Mouse (Mus musculus) limb, embryonic 13.5 days (tissue): Measurements from ENCODE around the gene Samd4b. TPM values are rescaled to one million over a fixed set of nuclear protein-coding genes. Genes with fewer than 3 reads are reported as not detected.
A peak's percentile ranks its signal among the peaks of the same experiment; 100 is the strongest.

Experiments
- ATAC-seq: fragments of 200-750 bp; cut with Nextera tagmentation; 2 replicates; pipeline ENCODE4 v1.8.0; 2017; ENCODE audit warnings: low read depth, moderate number of reproducible peaks, moderate TSS enrichment; ENCODE audit not compliant: low FRiP score
- H3K27ac ChIP-seq: fragments of 300-500 bp; sonication (generic); 2 replicates; pipeline ENCODE4 v1.5.1; 2015; ENCODE audit warnings: inconsistent platforms, mild to moderate bottlenecking, moderate library complexity
- H3K27me3 ChIP-seq: fragments of 300-500 bp; sonication (generic); 2 replicates; pipeline ENCODE4 v1.6.1; 2015; ENCODE audit warnings: mild to moderate bottlenecking, inconsistent platforms
- H3K36me3 ChIP-seq: fragments of 300-500 bp; sonication (generic); 2 replicates; pipeline ENCODE4 v1.6.1; 2015; ENCODE audit warnings: inconsistent platforms, mild to moderate bottlenecking, moderate library complexity
- H3K4me1 ChIP-seq: fragments of 300-500 bp; sonication (generic); 2 replicates; pipeline ENCODE4 v1.6.1; 2015; ENCODE audit warnings: inconsistent platforms
- H3K4me2 ChIP-seq: fragments of 300-500 bp; sonication (generic); replicated peaks from 2 replicates; pipeline ENCODE4 v1.6.1; 2015; ENCODE audit warnings: inconsistent platforms, mild to moderate bottlenecking, moderate library complexity
- H3K4me3 ChIP-seq: fragments of 300-500 bp; sonication (generic); 2 replicates; pipeline ENCODE4 v1.5.1; 2015; ENCODE audit warnings: moderate library complexity, mild to moderate bottlenecking, inconsistent platforms
- H3K9ac ChIP-seq: fragments of 300-500 bp; sonication (generic); 2 replicates; pipeline ENCODE4 v1.6.1; 2015; ENCODE audit warnings: mild to moderate bottlenecking, inconsistent platforms
- H3K9me3 ChIP-seq: fragments of 300-500 bp; sonication (generic); 2 replicates; pipeline ENCODE4 v1.6.1; 2016; ENCODE audit warnings: inconsistent platforms
- WGBS: fragments of 180-500 bp; shearing (Covaris S2); methylation state at CpG from one replicate; pipeline ENCODE4 v1.1.7; 2015; 5-methylcytosine and 5-hydroxymethylcytosine counted together
- polyA plus RNA-seq: library from polyadenylated mRNA; unstranded; fragments of >200 nt; fragmentation: Nextera tagmentation; extraction: Ambion mirVana; gene quantifications from 2 replicates; pipeline ENCODE4 v1.2.1, GENCODE M21; 2015

Samd4b gene
- polyA plus RNA-seq, 1 experiment from 2014 or later, result 31.7 TPM

- Histone ChIP-seq H3K4me3 (peak overlapping the region; percentile 77), H3K4me1 (peaks cover 61% of the 10 kb centered on the region), H3K36me3 (peaks cover 10% of the 10 kb centered on the region), H3K4me2 (peak overlapping the region; percentile 95), H3K27me3 (no peaks in the 10 kb centered on the region), H3K9ac (peak overlapping the region; percentile 72), H3K9me3 (no peaks in the 10 kb centered on the region), H3K27ac (peak overlapping the region; percentile 97)
- no peak for ATAC-seq
- WGBS, result 2% methylated on average over 30 of the region's 30 CpGs
These were observed 221.8 kb downstream of the Samd4b start for GRCm38 (mm10) chr7:28376011-28376771.

- Histone ChIP-seq H3K27me3 (no peaks in the 10 kb centered on the region), H3K36me3 (peaks cover 11% of the 10 kb centered on the region), H3K4me3 (peak overlapping the region; percentile 77), H3K9me3 (no peaks in the 10 kb centered on the region), H3K4me2 (peak overlapping the region; percentile 95), H3K4me1 (peaks cover 59% of the 10 kb centered on the region), H3K27ac (peak overlapping the region; percentile 97), H3K9ac (peak overlapping the region; percentile 72)
- 1% methylated on average over 33 of the region's 36 CpGs for WGBS
- peak; percentile 45 for ATAC-seq
These were observed 222.6 kb downstream of the Samd4b start for GRCm38 (mm10) chr7:28375176-28375921.

GRCm38 (mm10) chr7:28374647-28375046 lies 223.3 kb downstream of the Samd4b start:
- Histone ChIP-seq H3K9ac (peak overlapping the region; percentile 72; the same call in 1 of the 2 replicates), H3K9me3 (no peaks in the 10 kb centered on the region), H3K4me1 (peaks cover 60% of the 10 kb centered on the region), H3K27ac (peak overlapping the region; percentile 97), H3K4me3 (peak overlapping the region; percentile 77), H3K4me2 (peak overlapping the region; percentile 95), H3K36me3 (peaks cover 18% of the 10 kb centered on the region), H3K27me3 (no peaks in the 10 kb centered on the region)
- no peak for ATAC-seq
- 79% methylated on average over 9 of the region's 10 CpGs for WGBS

- H3K9me3 ChIP-seq, result no peaks in the 10 kb centered on the region
- H3K27ac ChIP-seq, result peak overlapping the region; percentile 11; the same call in 1 of the 2 replicates
- peaks cover 24% of the 10 kb centered on the region for H3K36me3 ChIP-seq
- no peak overlapping the region for H3K4me3 ChIP-seq
- no peaks in the 10 kb centered on the region for H3K27me3 ChIP-seq
- WGBS, result 73% methylated on average over 7 of the region's 7 CpGs
- peak overlapping the region; percentile 3 for H3K4me2 ChIP-seq
- no peak for ATAC-seq
- H3K4me1 ChIP-seq, result peaks cover 62% of the 10 kb centered on the region
- H3K9ac ChIP-seq, result peak overlapping the region; percentile 19; the same call in 1 of the 2 replicates
These were observed 224.0 kb downstream of the Samd4b start for GRCm38 (mm10) chr7:28373891-28374495.

GRCm38 (mm10) chr7:28373131-28373581 lies 224.8 kb downstream of the Samd4b start:
- H3K36me3 ChIP-seq, result peaks cover 32% of the 10 kb centered on the region
- H3K4me3 ChIP-seq, result peak overlapping the region; percentile 86
- H3K9ac ChIP-seq, result peak overlapping the region; percentile 61; the same call in 1 of the 2 replicates
- peak; percentile 1 for ATAC-seq
- peak overlapping the region; percentile 60 for H3K4me2 ChIP-seq
- peaks cover 60% of the 10 kb centered on the region for H3K4me1 ChIP-seq
- peak overlapping the region; percentile 97; the same call in 1 of the 2 replicates for H3K27ac ChIP-seq
- no peaks in the 10 kb centered on the region for H3K9me3 ChIP-seq
- no peaks in the 10 kb centered on the region for H3K27me3 ChIP-seq
- WGBS, result under 1% methylated on average over 9 of the region's 9 CpGs

- H3K4me1 ChIP-seq, result peaks cover 54% of the 10 kb centered on the region
- peak within 1 kb of the TSS; percentile 94 for H3K9ac ChIP-seq
- peaks cover 32% of the 10 kb centered on the region for H3K36me3 ChIP-seq
- peak; percentile 92 for ATAC-seq
- peak within 1 kb of the TSS; percentile 98 for H3K4me2 ChIP-seq
- H3K4me3 ChIP-seq, result peak within 1 kb of the TSS; percentile 86
- H3K27me3 ChIP-seq, result no peaks in the 10 kb centered on the region
- under 1% methylated on average over 61 of the region's 66 CpGs for WGBS
- H3K9me3 ChIP-seq, result no peaks in the 10 kb centered on the region
- peak within 1 kb of the TSS; percentile 97 for H3K27ac ChIP-seq
These were observed 225.5 kb downstream of the Samd4b start, which contains the start of gene Plekhg2 for GRCm38 (mm10) chr7:28372251-28373108. Plekhg2 (minus strand) TSS chr7:28372599.

GRCm38 (mm10) chr7:28371514-28371989 lies 226.4 kb downstream of the Samd4b start:
- peak overlapping the region; percentile 94 for H3K9ac ChIP-seq
- H3K27me3 ChIP-seq, result no peaks in the 10 kb centered on the region
- no peak for ATAC-seq
- H3K36me3 ChIP-seq, result peaks cover 39% of the 10 kb centered on the region
- peak overlapping the region; percentile 98 for H3K4me2 ChIP-seq
- H3K27ac ChIP-seq, result peak overlapping the region; percentile 97
- peaks cover 46% of the 10 kb centered on the region for H3K4me1 ChIP-seq
- H3K4me3 ChIP-seq, result peak overlapping the region; percentile 86
- WGBS, result under 1% methylated on average over 41 of the region's 43 CpGs
- H3K9me3 ChIP-seq, result no peaks in the 10 kb centered on the region

GRCm38 (mm10) chr7:28370977-28371513 lies 226.9 kb downstream of the Samd4b start:
- no peaks in the 10 kb centered on the region for H3K27me3 ChIP-seq
- peak overlapping the region; percentile 98 for H3K4me2 ChIP-seq
- no peaks in the 10 kb centered on the region for H3K9me3 ChIP-seq
- peak overlapping the region; percentile 94 for H3K9ac ChIP-seq
- 5% methylated on average over 11 of the region's 11 CpGs for WGBS
- peak overlapping the region; percentile 97 for H3K27ac ChIP-seq
- no peak for ATAC-seq
- peaks cover 40% of the 10 kb centered on the region for H3K4me1 ChIP-seq
- peaks cover 44% of the 10 kb centered on the region for H3K36me3 ChIP-seq
- peak overlapping the region; percentile 86 for H3K4me3 ChIP-seq

GRCm38 (mm10) chr7:28370051-28370450 lies 227.9 kb downstream of the Samd4b start:
- Histone ChIP-seq H3K4me1 (peaks cover 36% of the 10 kb centered on the region), H3K9me3 (no peaks in the 10 kb centered on the region), H3K27me3 (no peaks in the 10 kb centered on the region), H3K27ac (no peak overlapping the region), H3K9ac (peak overlapping the region; percentile 94), H3K4me3 (peak overlapping the region; percentile 86), H3K4me2 (peak overlapping the region; percentile 98), H3K36me3 (peaks cover 53% of the 10 kb centered on the region)
- WGBS, result 92% methylated on average over 14 of the region's 14 CpGs
- no peak for ATAC-seq

- peaks cover 70% of the 10 kb centered on the region for H3K36me3 ChIP-seq
- no peak overlapping the region for H3K4me3 ChIP-seq
- H3K9ac ChIP-seq, result peak overlapping the region; percentile 45
- H3K27ac ChIP-seq, result no peak overlapping the region
- no peaks in the 10 kb centered on the region for H3K27me3 ChIP-seq
- no peak for ATAC-seq
- no peak overlapping the region for H3K4me2 ChIP-seq
- H3K9me3 ChIP-seq, result no peaks in the 10 kb centered on the region
- peaks cover 24% of the 10 kb centered on the region for H3K4me1 ChIP-seq
- WGBS, result 92% methylated on average over 16 of the region's 16 CpGs
These were observed 229.5 kb downstream of the Samd4b start for GRCm38 (mm10) chr7:28368276-28368920.
